Mouse (Mus musculus) regulatory T cell (primary cell): ENCODE measurements around the gene Tbcb.
"Not testable (repeated sequence)": the region's sequence is repeated elsewhere in the genome, so short reads cannot be mapped to it uniquely, and the experiment has no call there.

Experiments
- in situ Hi-C: fragments of 300-600 bp; cut with MboI, MseI; formaldehyde crosslinking; loops from one replicate; pipeline ENCODE4 v1.15.1; 2025; ENCODE audit warnings: high pct_unique_total_duplicates

Tbcb gene

DNA sequence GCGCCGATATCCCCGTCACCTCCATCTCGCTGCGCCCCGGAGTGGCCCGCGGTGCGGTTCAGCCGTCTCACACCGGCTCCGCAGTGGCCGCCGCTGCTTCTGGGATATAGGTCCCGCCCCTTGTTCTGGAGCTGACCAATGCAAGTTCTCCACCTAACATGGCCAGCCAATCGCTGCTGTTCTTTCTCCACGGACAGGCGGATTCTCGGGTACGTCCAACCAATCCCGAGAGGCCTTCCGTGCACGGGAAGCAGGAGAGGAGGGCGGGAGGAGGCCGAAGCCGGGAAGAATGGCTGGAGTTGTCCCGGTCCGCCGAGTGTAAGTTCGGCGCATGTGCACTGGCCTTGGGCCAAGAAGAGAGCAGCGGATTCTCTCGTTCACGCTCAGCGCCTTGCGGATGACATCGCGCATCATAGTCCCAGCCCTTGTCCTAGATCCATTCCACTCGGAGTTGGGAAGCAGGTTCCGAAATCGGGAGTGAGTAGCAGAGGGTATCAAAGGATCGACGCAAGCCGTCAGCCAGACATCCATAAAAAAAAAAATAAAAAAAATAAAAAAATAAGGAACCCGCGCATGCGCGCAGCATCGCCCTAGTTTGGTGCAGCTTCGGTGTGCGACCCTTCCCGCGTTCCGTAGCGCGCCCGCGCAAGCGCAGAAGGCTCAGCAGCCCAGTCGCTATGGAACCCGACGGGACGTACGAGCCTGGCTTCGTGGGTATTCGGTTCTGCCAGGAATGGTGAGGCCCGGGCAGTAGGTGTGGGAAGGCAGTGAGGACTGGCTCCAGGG is at the start of gene Tbcb, which contains the start of gene Polr2i:
TSS of gene Tbcb (minus strand) at position 604 of the 786 bp plus-strand sequence.
TSS of gene Polr2i (plus strand) at position 280 of the 786 bp plus-strand sequence.
- in situ Hi-C loops = no loop called here

DNA sequence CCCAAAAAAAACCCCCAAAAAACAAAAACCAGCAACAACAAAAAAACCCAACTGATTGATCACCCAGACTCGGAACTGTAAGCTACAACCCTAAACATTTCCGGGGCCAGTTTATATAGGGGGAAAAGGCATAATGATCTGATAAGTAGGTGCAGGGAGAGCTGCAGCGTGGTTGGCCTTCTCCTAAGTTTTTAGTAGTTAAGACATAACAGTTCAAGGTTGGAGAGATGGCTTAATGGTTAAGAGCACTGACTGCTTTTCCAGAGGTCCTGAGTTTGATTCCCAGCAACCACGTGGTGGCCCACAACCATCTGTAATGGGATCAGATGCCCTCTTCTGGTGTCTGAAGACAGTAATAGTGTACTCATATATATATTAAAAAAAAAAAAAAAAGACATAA is 49.5 kb upstream of the Tbcb start:
- in situ Hi-C loops = no loop called here

DNA sequence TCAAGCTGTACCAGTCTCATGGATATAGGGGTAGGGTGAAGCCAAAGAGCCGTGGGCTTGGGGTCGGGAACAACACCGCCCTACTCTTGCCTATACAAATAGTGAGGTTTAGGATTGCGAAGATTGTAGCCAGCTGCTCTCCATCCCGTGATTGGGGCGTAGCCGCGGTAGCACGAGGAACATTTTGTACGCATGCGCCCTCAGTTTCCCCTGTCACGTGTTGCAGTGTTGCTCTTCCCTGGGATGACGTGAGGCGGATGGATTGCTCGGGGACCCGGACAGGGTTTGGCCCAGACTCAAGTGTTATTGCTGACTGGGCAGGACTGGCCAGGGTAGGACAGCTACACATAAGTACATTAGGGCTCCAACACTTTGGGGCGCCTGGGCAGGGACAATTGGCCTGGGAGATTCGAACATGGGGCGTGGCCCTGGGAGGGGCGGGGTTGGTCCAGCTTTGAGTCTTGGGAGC is 48.6 kb upstream of the Tbcb start:
- in situ Hi-C loops = no loop called here

DNA sequence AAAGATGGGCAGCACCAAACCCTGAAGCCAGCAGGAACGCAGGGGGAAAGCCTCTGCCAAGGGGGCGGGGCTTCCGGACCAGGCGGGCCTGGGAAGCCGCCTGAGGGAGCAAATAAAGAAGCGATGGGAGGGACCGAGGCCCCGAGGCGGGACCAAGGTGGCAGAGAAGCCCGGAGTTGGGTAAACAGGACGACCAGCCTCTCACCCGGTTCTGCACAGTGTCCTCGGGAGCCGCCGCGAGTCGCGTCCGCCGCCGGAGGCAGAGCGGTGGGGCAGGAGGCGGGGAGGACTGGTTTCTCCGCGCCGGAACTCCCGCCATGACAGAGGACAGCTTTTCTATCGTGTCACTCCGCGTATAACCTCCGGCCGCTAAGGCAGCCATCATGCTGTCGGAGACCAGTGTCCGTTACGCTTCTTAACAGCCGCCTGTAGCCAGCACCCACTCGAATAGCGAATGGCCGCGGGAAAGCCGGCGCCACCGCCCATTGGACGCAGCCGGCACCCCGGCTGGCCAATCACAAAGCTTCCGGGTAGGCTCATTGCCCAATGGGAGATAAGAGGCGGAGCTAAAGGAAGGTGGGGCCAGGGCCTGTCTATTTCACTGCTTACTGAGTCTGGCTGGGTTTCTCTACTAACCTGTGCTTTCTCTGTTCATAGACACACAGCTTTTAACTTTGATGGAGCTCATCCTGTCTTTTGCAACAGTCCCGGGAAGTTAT is 48.0 kb upstream of the Tbcb start, which contains the start of the genes Thap8 and Wdr62:
TSS of gene Thap8 (plus strand) at position 144 of the 719 bp plus-strand sequence.
TSS of gene Wdr62 (minus strand) at position 469 of the 719 bp plus-strand sequence.
- in situ Hi-C loops = no loop called here

DNA sequence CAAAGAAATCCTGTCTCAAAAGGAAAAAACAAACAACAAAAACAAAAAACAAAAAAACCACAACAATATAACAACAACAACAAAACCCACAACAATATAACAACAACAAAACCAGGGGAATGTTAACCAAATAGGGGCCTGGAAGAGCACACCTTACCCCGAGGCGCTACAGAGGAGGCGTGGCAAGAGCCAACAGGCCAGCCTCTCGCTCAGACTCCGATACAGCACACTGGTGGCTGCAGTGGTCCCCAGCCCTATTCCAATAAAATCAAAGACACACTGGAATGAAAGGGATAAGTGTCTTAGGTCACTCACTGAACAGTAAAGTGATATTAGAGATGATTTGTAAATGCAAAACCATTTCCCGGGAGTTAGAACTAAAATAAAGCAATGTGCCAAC is 47.5 kb upstream of the Tbcb start:
- in situ Hi-C loops = no loop called here

DNA sequence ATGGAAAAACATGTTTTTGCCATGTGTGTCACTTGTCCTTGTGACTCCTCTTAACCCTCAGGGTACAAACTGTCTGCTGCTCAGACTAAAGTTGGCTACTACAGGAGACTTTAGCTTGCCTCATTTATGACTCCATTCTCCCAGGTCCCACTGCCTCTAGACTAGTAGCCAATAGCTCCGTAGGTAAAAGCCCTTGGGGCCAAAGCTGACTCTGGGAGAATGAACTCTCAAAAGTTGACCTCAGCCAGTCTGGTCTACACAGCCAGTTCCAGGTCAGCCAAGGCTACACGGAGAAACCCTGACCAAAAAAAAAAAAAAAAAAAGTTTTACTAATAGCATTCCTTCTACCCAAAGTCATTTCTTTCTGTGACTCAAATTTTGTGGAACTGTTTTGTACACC is 46.8 kb upstream of the Tbcb start:
- in situ Hi-C loops = no loop called here

DNA sequence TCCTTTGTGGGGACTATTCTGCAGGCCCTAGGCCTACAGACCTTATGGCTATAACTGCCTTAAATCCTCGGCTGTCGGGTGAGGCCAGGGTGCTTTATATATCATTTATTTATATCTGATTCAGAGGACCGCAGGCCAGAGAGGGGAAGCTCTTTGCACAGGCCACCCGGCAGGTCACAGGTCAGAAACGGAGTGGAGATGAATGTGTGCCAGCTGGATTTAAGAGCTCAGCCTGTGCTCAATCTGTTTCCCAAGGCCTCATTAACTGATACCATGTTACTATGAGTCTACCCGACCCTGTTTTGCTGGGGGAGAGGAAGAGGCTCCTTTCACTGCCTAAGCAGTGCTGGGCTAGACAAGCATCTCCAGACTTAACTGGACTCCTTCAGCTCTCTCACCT is 42.3 kb upstream of the Tbcb start:
- in situ Hi-C loops = no loop called here

DNA sequence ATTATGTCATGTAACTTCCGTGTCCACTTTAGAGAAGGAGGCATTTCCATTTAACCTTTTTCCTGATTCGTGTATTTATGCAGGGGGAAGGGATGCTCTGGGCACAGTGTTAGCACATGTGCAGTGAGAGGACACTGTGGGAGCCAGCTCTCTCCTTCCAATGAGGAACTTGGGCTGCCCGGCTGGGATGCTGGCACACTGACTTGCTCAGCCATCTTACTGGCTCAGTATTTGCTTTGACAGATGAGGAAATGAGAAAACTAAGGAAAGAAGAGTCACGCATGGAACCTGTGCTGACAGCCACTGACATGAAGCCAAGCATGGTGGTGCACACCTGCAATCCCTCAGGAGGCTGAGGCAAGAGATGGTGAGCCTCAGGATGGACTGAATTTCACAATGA is 37.6 kb upstream of the Tbcb start:
- in situ Hi-C loops = no loop called here

DNA sequence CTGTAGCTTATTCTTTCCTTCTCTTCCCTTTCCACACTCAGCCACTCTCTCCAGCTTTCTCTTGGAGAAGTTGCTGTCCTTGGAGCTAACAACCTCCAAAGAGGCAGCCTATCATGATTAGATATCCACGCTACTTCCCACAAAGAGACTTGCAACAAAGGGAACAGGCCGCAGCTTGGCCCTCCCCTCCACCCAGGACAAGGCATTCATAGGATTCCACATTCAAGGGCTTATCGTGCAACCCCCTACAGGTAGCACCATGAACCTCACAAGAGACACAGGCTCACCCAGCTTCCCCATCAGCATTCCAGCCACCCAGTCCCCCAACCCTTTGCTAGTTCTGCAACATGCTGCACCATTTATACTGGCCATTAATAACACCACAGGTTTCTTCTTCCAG is 34.7 kb upstream of the Tbcb start:
- in situ Hi-C loops = no loop called here

DNA sequence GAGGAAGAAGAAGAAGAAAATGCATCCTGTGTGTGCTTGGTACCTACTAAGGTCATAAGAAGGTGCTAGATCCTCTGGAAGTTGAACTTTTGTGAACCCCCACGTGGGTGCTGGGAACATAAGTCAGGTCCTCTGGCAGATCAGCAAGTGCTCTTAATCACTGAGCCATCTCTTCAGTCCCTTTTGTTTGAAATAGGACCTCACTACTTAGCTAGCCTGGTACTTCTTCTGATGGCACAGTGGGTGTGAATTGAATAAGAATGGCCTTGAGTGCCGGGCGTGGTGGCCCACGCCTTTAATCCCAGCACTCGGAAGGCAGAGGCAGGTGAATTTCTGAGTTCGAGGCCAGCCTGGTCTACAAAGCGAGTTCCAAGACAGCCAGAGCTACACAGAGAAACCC is 33.9 kb upstream of the Tbcb start:
- in situ Hi-C loops = no loop called here

DNA sequence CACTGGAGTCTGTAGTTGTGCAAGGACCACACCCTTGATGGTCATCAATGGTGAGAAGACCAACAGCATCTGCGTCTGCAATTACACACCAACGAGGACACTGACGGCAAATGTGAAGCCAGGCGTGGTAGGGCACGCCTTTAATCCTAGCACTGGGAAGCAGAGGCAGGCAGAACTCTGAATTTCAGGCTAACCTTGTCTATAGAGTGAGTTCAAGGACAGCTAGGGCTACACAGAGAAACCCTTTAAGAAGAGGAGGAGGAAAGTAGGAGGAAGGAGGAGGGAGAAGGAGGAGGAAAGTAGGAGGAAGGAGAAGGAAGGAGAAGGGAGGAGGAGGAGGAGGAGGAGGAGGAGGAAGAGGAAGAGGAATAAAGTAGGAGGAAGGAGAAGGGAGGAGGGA is 33.5 kb upstream of the Tbcb start:
- in situ Hi-C loops = no loop called here

DNA sequence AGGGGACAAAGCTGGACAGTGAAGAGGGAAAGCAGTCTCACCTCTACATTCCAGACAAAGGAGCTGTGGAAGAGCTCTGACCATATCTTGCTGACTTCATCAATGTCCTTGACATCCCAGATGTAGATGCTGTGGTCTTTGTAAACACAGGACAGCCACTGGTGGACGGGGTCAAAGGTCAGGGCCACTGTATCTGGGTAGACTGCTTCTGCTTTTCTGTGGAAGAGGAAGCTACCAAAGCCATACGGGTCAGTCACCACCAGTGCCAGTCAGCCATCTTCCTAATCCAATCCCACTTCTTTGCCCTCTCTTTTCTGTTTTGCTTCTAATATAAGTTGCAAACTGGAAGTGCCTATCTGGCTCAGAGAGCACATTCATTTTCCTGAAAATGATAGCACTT is 33.0 kb upstream of the Tbcb start:
- in situ Hi-C loops = no loop called here

DNA sequence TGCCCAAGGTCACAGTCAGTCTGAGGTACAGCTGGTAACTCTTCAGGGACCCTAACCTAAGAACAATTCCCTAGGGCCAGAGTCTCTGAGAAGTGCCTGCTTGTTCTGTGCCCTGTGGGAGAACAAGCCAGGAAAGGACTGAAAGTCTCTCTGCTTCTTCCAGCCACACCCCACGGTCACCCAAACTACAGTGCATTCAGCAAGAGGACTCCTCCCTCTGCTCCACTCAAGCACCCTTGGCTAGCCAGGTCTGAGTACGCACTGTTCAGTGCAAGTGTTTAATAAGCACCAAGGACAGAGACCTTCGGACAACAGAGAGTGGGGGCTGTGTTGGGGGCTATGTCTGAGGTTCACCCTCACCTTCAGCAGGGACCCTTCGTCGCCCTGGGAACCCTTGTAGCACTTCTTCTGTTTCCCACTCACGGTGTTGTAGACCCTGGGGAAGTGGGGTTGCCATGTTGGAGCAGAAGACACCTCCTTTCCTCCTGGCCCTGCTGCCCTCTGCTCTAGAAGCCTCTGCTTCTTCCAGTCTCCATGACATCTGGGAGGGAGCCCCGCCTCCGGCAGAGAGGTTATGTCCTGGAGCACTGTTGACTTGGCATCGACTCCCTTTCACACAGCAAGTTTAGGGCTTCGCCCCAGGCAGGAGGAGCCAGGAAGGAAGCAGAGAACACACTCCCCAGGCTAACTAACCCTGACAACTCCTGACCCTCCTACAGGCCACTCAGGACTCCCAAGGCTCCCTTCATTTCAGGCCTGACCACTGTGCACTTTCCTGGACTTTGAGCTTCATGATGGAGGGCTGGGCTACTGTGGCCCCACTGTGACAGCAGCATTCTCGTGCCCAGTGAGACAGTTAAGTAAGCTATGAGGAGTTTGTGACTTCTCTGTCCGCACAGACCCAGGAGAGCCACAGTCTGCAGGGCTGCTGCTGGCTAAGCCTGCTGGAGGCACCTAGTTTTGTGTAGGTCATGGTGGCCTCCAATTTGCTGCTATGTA is 20.2 kb upstream of the Tbcb start:
- in situ Hi-C loops = no loop called here

DNA sequence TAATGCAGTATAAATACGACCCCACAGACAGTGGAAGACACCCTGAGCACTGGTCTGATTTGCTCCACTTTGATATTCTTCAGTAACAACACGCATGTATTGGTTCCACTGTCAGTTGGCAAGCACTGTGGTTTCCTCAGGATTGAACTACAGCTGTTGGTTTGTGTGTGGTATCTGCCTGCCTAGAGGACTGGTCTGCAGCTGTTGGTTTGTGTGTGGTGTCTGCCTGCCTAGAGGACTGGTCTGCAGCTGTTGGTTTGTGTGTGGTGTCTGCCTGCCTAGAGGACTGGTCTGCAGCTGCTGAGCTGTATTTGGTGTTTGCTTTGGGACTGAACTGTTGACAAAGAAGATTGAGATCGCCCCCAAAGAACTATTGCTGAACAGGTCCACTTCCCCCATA is 5.3 kb upstream of the Tbcb start:
- in situ Hi-C loops = not testable (repeated sequence)

DNA sequence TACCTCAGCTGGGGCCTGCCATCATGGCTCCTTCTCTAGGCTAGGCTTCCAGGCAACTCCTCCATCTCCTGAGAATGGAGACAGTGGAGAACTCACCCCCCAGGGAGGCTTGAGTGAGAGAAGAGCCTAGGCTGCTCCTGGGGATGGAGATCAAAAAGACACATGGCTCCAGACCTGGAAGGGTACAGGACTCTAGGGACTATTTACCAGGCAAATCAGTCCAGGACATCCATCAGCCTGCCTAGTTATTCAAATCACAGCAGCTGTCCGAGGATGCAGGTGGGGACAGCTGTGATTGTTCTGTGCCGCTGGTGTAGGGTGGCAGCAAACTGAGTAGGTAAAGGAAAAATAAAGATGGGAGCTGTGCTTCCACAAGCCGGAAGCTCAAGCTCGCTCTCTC is 3.6 kb upstream of the Tbcb start, which contains the start of gene Ovol3:
TSS of gene Ovol3 (minus strand) at position 101 of the 400 bp plus-strand sequence.
- in situ Hi-C loops = no loop called here

DNA sequence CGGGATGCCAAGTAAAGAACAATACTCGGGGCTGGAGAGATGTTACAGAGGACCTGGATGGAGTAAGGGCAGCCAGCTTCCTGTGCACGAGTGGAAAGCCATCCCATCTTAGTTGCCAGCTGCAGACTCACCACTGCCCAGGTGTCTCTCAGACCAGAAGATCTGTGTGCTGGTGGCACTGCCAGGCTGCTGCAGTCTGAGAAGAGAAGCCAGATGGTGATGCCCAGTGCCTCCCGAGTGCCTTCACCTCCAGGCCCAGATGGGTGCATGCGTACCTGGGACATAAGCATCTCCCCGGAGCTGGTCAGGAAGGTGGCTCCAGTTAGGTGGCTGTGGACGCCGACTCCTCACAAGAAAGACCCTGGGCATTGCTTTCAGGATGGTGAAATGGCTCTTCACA is 3.0 kb upstream of the Tbcb start:
- in situ Hi-C loops = no loop called here

DNA sequence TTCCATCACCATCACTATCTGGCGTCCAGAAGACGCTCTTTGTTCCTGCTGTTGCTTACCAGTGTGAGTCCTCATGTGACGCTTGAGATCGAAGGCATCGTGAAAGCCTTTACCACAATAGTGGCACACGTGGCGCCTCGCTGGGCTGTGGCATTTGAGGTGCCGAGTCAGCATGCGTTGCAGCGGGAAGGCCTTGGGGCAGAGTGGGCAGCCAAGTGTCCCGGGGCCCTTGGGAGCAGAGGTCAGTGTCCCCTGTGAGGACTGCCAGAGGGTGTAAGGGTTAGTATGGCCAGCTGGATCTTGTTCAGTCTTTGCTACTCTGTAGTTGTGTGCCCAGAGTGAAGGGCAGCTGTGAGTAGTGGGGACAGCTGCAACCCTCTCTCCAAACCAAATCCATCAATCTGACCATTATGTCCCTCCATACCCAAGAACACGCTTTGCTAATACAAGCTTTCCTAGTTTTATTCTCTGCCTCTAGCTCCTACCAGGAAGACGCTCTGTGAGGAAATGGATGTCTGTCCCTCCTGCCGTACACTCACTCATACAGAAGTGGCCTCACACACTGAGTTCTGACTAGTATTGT is 2.3 kb upstream of the Tbcb start:
- in situ Hi-C loops = no loop called here

DNA sequence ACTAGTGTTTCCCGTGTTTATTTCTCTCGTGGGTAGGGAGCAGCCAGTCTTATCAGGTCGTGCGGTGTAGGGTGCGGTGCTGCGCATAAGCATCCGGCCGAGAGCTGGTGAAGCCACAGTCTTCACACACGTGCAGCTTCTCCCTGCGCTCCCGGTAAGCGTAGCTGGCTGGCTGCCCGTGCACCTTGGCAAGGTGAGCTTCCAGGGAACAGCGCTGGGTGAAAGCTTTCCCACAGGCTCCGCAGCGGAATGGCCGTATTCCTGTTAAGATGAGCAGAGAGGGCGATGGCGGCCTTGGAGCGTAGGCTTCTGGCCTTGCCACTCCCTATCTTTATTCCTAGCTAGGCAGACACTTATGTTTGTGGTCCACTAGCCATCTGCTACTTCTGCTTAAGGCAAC is 1.3 kb upstream of the Tbcb start:
- in situ Hi-C loops = no loop called here

DNA sequence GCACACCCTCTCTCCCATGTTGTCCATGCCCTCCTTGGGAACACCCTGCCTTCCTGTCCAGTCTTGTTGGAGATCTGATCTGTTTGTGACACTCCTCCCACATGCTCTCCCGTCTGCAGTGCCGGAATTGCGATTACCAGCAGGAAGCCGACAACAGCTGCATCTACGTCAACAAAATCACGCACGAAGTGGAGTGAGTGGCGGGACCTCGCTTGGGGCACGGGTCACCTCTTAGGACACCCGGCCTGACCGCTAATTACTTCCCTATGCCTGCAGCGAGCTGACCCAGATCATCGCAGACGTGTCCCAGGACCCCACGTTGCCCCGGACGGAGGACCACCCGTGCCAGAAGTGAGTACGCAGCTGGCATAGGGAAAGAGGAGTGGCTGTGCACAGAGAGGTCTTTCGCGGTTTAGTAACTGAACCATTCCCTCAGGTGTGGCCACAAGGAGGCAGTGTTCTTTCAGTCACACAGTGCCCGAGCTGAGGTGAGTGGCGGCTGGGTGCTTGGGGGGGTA is 618 bp upstream of the Tbcb start:
- in situ Hi-C loops = no loop called here

DNA sequence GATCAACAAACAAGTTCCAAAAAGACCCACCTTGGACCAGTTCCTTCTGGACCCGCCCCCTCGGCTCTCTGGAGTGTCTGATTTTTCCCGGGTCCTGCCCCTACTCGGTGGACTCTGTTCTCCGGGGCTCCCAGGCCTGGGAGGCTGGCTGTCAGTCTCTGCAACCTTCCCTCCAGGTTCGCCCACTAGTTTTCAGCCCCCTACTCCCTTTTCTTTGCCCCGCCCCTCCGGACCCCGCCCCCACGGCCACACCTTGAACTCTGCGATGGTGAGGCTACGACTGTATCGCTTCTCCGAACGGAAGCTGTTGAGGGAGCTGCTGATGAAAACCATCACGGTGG is 774 bp downstream of the Tbcb start:
- in situ Hi-C loops = no loop called here

DNA sequence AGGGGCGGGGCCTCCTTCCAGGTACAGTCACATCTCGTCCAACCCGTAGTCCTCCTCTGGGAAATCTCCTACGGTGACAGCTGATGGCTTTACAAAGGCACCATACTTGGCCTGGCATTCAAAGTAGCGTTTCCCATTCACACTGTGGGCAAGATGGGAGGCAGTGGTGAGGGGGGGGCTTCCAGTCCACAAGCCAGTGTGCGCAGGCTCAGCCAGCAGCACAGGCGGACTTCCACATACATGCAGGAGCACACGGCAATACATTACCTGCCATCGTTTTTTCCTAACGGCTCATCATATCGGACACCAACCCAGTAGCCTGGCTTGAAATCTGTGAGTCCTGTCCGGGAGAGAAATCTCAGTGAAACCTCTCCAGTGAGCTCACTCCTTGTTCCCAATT is 7.9 kb downstream of the Tbcb start:
- in situ Hi-C loops = no loop called here
